Mouse (Mus musculus) urinary bladder, postnatal 10 days (tissue): ENCODE measurements around the gene Hnrnph1.
"Not testable (repeated sequence)": the region's sequence is repeated elsewhere in the genome, so short reads cannot be mapped to it uniquely, and the experiment has no call there.

Source experiments
- DNase-seq: peaks from one replicate; pipeline ENCODE4 v3.0.0; 2022; ENCODE audit warnings: low spot score

The Hnrnph1 gene

DNA sequence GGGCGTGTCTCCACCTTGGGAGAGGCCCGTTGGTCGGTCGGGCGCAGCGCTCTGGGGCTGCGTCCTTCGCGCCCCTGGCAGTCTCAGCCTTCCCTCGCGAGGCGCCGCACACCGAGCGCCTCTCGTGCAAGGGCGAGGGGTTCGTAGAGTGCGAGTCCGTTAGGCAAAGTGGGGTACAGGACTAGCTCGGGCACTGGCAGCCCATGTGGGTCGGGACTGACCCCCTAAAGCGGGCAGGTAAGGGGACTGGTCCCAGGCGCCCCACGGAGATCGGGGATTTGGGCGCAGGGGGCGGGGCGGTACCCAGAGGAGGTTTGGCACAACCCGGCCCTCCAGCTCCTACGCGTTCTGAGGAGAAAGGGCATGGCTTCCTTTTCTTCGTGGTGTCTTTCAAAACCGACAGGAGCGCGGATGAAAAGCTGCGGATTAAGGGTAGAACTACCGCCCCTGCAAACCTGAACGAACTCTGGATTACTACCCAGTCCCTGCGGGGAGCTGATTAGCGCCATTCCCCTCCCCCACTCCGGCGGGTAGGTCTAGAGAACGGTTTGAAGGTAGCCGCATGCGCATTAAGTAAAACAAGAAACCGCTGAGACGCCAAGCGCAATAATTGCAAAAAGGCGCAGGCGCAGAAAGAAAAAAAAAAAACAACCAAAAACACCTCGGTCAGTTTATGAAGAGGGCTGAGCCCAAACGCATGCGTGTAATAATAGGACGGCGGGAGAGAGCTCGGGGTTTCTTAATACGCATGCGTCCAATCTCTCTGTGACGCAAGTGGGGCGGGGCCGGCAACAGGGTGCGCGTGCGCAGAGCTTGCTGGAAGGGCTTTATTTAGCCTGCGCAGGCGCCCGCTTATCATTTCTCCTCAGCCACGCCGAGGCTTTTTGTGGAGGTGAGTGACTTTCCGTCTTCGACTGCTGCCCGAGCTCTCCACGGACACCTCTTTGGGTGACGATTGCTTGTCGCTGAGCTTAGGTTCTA is at the start of gene Hnrnph1:
Hnrnph1 (plus strand) TSS at position 80 of the 981 bp plus-strand sequence.
- DNase-seq = peak; percentile 96

GRCm38 (mm10) chr11:50328075-50328625 is 48.6 kb upstream of the Hnrnph1 start:
- DNase-seq = no peak

DNA sequence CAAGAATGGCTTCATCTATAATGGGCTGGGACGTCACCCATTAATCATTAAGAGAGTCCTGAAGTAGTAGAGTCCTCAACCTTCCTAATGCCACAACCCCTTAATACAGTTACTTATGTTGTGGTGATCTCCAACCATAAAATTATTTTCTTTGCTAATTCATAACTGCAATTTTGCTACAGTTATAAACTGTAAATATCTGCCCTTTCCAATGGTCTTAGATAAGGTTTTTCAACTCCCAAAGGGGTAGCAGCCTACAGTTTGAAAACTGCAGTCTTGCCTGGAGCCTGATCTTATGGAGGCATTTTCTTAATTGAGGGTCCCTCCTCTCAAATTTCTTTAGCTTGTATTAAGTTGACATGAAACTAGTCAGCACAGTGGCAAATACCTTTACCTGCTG is 47.4 kb upstream of the Hnrnph1 start:
- DNase-seq = no peak

DNA sequence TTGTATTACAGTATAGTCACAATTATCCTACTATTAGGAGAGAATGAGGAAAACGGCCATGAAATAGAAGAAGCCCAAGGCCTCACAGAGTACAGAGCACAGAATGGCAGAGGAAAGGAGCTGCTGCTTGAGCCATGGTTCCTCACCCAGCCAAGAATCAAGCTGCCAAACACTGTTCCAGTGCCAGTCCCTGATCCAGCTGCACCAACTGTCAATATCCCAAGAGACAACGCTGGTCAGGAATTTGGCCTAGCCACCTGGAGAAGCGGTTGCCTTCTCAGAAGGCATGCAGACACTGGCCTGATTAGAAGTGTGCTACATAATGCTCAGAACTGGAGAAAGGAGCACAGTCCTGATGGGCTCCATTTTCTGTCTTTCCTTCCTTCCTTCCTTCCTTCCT is 43.6 kb upstream of the Hnrnph1 start:
- DNase-seq = no peak

DNA sequence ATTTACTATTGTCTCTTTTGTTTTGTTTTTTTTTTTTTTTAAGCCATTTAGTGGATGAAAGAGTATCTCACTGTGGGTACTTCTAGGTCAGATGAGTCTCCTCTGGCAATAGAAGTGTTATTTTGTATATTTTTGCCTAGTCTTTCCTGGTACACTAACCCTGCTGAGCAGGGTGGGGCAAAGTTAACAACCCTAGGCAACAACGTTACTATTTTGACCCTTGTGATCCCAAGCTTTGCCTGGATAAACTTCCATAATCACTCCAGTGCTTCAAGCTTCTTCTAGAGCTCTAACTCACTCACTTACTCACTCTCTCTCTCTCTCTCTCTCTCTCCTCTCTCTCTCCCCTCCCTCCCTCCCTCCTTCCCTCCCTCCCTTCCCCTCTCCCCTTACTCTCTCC is 40.7 kb upstream of the Hnrnph1 start:
- DNase-seq = no peak

GRCm38 (mm10) chr11:50336891-50337290 is 39.9 kb upstream of the Hnrnph1 start:
- DNase-seq = no peak

DNA sequence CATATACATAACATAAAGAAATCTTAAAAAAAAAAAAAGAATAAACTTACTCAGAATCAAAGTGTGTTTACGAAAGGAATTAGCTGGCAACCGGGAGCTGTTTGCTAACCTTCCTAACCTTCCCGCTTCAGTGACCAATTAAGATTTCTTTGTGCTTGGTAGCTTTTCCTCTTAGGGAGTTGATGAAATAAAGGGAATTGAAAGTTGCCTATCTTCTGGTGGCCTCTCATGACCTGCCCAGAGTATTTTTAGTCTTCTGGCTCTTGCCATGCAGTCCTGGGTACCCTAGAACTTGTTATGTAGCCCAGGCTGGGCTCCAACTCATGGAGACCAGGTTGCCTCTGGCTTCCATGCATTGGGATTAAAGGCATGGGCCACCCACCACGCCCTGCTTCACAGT is 31.3 kb upstream of the Hnrnph1 start:
- no peak for DNase-seq

DNA sequence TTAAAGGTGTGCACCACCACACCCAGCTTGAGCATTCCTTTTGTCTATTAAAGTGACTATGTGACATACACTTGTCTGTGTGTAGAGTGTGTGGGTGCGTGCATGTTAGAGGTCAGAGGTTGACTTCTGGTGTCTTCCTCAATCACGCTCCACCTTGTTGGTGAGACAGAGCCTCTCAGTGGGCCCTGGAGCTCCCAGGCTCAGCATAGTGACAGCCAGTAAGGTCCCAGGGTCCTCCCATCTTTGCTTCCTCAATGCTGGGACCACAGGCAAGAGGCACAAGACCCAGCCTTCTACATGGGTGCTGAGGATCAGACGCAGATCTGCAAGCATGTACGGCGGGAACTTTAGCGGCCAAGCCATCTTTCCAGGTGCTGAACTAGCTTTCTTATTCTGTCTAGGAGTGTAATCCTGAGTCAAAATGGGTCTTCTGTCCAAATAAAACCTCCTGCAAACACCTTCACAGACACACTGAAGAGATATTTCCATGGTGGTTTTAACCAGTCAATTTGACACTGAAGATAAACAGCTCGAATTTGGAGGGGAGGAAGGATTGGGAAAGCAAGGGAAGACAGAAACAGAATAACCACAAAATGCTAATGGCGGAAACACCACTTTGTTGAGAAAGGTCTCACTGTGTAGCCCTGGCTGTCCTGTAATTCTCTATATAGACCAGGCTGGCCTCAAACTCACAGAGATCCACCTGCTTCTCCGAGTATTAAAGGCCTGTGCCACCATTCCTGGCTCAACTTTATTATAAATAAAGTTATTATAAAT is 30.3 kb upstream of the Hnrnph1 start:
- no peak for DNase-seq

DNA sequence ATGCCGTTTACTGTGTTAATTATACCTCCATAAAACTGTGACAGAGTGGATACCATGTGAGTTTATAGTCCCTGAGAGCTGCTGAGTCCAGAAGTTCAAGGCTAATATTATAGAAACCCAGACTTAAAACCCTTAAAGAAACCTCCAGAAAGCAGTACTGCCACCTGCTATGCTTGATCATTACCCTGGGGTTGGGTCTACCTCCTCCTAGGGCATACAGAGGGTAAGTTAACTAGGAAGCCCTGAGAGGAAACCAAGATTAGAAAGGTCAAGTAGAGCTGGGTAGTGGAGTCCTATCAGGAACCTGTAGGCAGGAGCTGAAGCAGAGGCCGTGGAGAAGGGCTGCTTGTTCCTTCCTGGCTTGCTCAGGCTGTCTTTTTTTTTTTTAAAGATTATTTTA is 24.6 kb upstream of the Hnrnph1 start:
- no peak for DNase-seq

DNA sequence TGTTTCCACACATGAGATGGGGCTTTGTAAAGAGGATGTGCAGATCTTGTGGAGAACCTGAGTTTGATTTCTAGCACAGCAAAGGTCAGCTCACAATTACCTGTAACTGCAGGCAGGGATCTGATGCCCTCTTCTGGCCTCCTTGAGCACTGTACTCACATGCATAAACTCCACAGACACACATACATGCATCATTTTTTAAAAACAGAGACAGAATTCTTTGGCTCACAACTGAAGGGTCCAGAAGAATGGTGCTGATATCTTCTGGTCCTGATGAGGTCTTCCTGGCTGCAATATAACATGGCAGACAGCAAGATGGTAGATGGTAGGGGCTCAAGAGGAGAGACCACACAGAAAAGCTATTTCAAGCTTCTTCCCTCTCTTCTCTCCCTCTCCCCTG is 22.6 kb upstream of the Hnrnph1 start, which contains the start of gene Cby3:
Cby3 (plus strand) TSS at position 301 of the 400 bp plus-strand sequence.
- no peak for DNase-seq

- DNase-seq = no peak
These were observed 21.9 kb upstream of the Hnrnph1 start for GRCm38 (mm10) chr11:50354851-50355250.

- no peak for DNase-seq
These were observed 21.4 kb upstream of the Hnrnph1 start for GRCm38 (mm10) chr11:50355395-50355794.

DNA sequence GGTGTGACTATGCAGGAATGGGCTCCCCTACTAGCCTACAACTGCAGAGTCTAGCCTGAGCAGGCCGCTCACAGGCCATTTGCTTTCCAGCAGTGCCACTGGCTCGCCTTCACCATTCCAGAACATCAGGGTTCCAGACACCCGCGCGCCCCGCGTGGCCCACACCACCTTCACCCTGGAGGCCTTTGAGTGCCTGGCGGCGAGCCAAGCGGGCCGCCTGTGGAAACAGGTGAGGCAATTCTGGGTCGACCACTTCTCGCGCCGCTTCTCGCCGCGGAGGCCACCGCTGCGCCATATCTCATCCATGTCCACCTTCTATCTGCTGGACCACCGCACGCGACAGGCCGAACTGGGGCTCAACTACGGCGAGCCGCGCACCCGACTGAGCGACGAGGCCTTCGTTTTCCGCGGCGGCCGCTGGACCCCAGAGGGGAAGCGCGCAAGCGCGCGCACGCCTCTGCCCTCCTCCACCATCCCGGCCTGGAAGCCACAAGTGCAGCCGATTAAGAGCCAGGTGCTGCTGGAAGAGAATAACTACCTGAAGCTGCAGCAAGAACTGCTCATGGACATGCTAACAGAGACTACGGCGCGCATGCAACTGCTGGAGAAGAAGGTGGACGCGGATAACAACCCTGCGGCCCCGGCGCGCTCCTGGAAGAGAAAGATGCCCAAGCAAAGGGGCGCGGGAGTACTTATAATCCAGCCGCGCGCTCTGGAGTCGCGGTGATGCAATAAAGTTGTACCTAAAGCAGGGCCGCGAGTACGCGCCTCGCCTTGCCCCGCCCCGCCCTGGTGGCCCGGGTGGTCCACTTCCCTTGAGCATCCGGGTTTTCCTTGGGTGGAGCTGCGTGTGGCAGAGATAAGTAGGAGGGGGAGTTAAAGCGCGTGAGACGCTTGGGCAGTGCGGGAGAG is 17.6 kb upstream of the Hnrnph1 start:
- no peak for DNase-seq

DNA sequence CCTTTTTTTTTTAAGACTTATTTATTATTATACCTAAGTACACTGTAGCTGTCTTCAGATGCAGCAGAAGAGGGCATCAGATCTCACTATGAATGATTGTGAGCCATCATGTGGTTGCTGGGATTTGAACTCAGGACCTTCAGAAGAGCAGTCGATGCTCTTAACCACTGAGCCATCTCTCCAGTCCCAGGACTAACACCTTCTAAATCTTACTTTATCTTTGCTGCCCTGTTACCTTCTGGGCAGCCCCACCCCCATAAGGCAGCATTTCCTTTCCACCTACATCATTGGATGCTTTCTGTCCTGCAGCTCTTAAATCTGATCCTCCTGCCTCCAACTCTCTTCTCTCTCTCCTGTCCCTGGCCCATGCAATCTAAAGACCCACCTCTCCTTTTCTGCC is 15.5 kb upstream of the Hnrnph1 start:
- not testable (repeated sequence) for DNase-seq

DNA sequence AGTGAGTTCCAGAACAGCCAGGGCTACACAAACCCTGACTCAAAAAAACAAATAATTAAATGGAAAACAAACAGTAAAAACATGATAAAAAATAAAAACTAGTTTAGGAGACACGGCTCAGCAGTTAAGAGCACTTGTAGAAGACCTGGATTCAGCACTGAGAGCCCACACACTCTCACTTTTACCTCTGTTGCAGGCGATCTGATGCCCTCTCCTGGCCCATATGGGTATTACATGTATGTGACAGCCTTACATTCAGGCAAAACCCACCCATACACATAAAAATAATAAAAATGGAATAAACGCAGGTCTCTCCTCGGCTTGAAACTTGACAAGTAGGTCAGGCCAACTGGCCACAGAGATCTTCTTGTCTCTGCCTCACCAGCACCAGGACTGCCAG is 12.2 kb upstream of the Hnrnph1 start:
- no peak for DNase-seq

- DNase-seq = no peak
These were observed 11.5 kb upstream of the Hnrnph1 start for GRCm38 (mm10) chr11:50365322-50365721.

DNA sequence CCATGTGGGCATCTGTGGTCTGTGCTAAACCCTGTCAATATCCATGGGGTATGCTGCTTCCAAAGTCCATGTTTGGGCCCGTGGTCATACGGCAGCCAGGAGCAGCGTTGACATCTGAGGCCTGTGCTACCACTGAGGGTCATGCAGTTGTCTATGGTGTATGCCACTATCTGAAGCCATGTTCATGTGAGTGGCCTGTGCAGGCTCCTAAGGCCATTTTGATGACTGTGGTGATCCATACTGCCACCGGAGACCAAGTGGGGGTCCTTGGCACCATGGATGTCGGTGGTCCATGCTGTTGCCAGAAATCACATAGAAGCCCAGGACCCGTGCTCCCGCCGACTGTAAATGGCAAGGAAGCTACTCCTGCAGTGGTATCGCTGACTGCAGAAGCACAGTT is 9.3 kb upstream of the Hnrnph1 start:
- no peak for DNase-seq

DNA sequence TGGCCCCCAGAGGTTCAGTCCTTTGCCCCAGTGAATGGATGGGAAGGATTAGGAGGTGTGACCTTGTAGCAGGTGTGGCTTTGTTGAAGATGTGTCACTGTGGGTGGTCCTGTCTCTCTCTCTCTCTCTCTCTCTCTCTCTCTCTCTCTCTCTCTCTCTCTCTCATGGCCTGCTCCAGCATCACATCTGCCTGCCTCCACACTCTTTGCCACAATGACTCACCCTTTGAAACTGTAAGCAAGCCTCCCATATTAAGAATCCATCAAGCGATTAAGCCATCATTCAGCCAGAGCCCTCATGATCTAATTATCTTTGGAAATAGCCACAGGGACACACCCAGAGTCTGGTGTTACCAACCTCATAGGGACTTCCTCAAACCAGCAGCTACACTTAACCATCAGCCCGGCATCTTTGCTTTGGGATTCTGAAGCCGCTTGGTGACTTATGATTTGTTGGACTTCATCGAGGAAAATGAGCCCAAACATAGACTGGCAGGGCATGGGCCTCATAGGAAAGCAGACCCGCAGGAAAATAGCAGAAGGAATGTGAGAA is 7.4 kb upstream of the Hnrnph1 start:
- no peak for DNase-seq

- DNase-seq = no peak
These were observed 5.8 kb upstream of the Hnrnph1 start for GRCm38 (mm10) chr11:50370969-50371368.

DNA sequence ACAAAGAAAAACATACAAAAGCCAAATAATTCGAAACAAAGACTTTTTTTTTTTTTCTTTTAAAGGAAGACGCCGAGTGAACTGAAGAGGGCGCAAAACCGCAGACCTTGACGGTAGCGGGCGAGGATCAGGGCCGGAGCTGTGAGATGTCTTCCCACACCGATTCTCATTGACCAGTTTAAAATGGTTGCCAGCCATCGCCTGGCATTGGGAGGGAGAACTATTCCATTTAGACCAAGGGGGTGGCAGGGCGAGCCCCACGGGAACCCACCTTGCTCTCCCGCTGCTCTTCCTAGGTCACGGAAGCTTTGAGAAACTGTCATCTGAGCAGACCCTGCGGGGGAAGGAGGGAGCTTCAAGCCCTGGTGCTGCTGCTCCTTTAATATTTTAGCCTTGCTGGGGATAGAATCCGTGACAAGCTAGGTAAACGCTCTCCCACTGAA is 5.4 kb upstream of the Hnrnph1 start:
- DNase-seq = no peak

DNA sequence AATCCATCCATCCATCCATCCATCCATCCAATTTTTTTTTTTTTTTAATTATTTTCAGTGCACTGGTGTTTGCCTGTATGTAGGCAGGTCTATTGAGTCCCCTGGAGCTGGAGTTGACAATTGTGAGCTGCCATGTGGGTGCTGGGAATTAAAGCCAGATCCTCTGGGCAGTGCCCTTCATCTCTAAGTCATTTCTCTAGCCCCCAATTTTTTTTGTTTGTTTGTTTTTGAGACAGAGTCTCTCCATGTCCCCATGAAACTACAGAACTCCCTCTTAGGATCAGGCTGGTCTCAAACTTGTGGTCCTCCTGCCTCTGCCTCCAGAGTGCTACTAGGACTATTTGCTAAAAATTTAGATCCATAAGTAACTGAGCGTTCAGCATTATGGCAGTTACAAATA is 4.9 kb upstream of the Hnrnph1 start:
- no peak for DNase-seq
